Mouse (Mus musculus) 3T3-L1 (cell line): ENCODE data around the gene Fndc3a.

Source experiments
- DNase-seq: peaks from one replicate; pipeline ENCODE4 v3.0.0-alpha.2; 2015; ENCODE audit warnings: low read depth, low spot score

Fndc3a gene

GRCm38 (mm10) chr14:72671911-72672310, 37.9 kb downstream of the Fndc3a start:
- no peak for DNase-seq

- DNase-seq = peak; percentile 1
These were observed 38.8 kb downstream of the Fndc3a start for GRCm38 (mm10) chr14:72670987-72671386.

- no peak for DNase-seq
These were observed 60.5 kb downstream of the Fndc3a start for GRCm38 (mm10) chr14:72649268-72649667.

GRCm38 (mm10) chr14:72645512-72645911, 64.3 kb downstream of the Fndc3a start:
- DNase-seq = no peak

- no peak for DNase-seq
These were observed 65.2 kb downstream of the Fndc3a start for GRCm38 (mm10) chr14:72644620-72645019.

- no peak for DNase-seq
These were observed 71.3 kb downstream of the Fndc3a start for GRCm38 (mm10) chr14:72638507-72638906.

- peak; percentile 5 for DNase-seq
These were observed 76.2 kb downstream of the Fndc3a start for GRCm38 (mm10) chr14:72633571-72633970.

GRCm38 (mm10) chr14:72625411-72625810, 84.4 kb downstream of the Fndc3a start:
- no peak for DNase-seq

GRCm38 (mm10) chr14:72604077-72604476, 105.7 kb downstream of the Fndc3a start:
- DNase-seq = peak; percentile 16

GRCm38 (mm10) chr14:72603194-72603521, 106.6 kb downstream of the Fndc3a start:
- DNase-seq = no peak

- peak; percentile 91 for DNase-seq
These were observed 107.1 kb downstream of the Fndc3a start for GRCm38 (mm10) chr14:72602521-72603193.

- DNase-seq = no peak
These were observed 108.2 kb downstream of the Fndc3a start for GRCm38 (mm10) chr14:72601381-72602305.

GRCm38 (mm10) chr14:72600375-72600774, 109.4 kb downstream of the Fndc3a start:
- DNase-seq = no peak

GRCm38 (mm10) chr14:72598976-72599740, 110.6 kb downstream of the Fndc3a start:
- no peak for DNase-seq

GRCm38 (mm10) chr14:72594191-72594590, 115.6 kb downstream of the Fndc3a start:
- DNase-seq = peak; percentile 75

- no peak for DNase-seq
These were observed 120.4 kb downstream of the Fndc3a start for GRCm38 (mm10) chr14:72589415-72589814.

- DNase-seq = no peak
These were observed 126.8 kb downstream of the Fndc3a start for GRCm38 (mm10) chr14:72582979-72583378.

- no peak for DNase-seq
These were observed 128.8 kb downstream of the Fndc3a start for GRCm38 (mm10) chr14:72580991-72581390.

GRCm38 (mm10) chr14:72576283-72576682, 133.5 kb downstream of the Fndc3a start:
- no peak for DNase-seq

GRCm38 (mm10) chr14:72563941-72564340, 145.9 kb downstream of the Fndc3a start:
- peak; percentile 19 for DNase-seq

GRCm38 (mm10) chr14:72558795-72559194, 151.0 kb downstream of the Fndc3a start:
- peak; percentile 8 for DNase-seq

- DNase-seq = peak; percentile 3
These were observed 154.0 kb downstream of the Fndc3a start for GRCm38 (mm10) chr14:72555846-72556245.
